Mouse (Mus musculus) v-Abl transformed pro-B cells (cell line): ENCODE measurements around the gene Gm49027.
"Not testable (repeated sequence)": the region's sequence is repeated elsewhere in the genome, so short reads cannot be mapped to it uniquely, and the experiment has no call there.

Experiments
- in situ Hi-C, 2 experiments: fragments of 400-800 bp; cut with MboI; formaldehyde crosslinking; loops; one replicate each; pipeline ENCODE4 v1.15.1; 2025; ENCODE audit not compliant: unreplicated experiment in 2 of 2

Gm49027 gene

GRCm38 (mm10) chr5:123525281-123525680, at the start of gene Gm49027:
Gm49027 (minus strand) TSS chr5:123525488.
- in situ Hi-C loops, result no loop called here

DNA sequence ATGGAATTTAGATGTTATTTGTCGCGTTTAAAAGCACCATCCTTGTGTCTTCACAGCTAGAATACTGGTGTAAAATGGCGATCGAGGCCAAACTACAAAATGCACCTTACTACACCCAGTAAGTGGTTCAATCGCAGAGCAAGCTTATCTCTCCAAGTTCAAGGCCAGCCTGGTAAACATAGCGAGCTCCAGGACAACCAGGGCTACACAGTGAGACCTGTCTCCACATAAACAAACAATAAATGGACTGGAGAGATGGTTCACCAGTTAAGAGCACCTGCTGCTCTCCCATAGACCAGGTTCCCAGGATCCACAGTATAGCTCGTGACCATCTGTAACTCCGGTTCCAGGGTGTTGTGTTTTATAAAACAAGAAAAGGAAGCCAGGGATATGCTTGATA, 48.1 kb upstream of the Gm49027 start:
- in situ Hi-C loops, result no loop called here

- in situ Hi-C loops, result no loop called here
Measured at GRCm38 (mm10) chr5:123572357-123573186, 47.3 kb upstream of the Gm49027 start, which contains the start of gene Vps33a. Vps33a (minus strand) TSS chr5:123573038.

DNA sequence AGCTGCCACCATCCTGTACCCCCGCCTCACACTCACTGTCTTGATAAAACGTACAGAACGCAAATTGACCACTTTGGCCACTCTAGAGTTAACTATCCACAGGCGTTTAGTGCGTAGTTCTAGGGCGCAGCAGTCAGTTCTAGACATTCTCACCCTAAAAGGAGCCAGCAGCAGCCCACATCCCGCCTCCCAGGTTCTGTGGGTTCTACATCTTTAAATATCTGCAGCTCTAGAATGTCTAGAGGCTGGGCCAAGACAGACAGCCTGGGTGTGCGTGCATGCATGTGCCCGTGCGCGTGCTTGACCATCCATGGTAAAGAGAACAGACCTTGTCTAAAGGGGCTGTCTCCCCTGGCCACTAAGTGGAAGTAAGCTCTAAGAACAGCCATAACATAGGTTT, 35.8 kb upstream of the Gm49027 start:
- in situ Hi-C loops, result no loop called here

DNA sequence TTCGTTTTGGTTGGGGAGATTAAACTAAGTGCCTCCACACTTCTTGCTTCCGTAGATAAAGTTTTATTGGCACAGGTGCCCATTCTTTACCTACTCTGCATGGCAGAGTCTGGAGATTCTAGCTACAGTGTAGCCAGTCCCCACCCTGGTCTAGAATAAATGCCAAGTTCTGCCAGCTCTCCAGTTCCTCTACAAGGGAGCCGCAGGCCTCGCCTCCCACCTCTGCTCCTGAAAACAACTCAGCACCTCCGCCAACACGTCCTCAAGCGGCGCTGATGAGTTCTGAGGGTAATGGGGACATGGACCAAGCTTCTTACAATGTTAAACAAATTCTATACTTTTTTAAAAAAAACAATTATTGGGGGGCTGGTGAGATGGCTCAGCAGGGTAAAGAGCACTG, 34.3 kb upstream of the Gm49027 start:
- in situ Hi-C loops, result no loop called here

- in situ Hi-C loops, result no loop called here
Measured at GRCm38 (mm10) chr5:123556451-123556850, 31.2 kb upstream of the Gm49027 start.

DNA sequence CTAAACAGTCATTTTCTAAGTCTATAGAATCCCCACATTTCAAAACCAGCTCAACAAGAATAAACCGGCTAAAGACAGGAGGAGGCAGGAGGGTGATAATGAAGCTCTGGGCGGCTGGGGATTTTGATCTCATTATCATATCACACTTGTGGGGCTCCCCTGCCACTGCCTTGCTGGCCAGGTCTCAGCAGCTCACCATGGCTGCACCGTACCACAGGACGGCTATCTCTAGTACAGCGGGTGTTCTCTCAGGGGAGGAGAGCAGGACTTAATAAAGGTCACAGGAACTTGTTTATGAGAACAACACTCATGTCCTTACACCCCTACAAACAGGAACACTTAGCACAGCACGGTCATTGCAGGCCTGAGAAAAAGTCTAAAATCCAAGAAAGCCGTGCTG, 30.4 kb upstream of the Gm49027 start:
- in situ Hi-C loops, result no loop called here

GRCm38 (mm10) chr5:123533801-123534200, 8.5 kb upstream of the Gm49027 start:
- in situ Hi-C loops, result no loop called here

DNA sequence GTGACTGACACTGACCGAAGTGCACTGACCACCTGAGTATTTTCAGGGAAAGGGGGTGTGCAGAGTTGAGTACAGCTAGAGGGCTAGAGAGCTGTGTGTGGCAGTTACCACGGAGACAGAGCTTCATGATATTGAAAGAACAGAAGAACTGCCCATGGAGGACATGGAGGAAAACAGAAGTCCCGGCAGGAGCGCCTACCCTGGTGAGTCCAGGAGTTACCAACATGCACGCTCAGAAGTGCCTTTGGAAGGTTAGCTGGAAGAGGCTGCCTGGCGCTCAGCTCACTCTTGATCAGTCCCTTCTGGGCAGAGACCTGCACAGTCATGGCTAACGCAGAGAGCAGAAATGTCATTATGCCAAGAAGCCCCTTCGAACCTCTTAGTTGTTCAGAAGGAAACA, 4.8 kb upstream of the Gm49027 start:
- in situ Hi-C loops, result no loop called here

DNA sequence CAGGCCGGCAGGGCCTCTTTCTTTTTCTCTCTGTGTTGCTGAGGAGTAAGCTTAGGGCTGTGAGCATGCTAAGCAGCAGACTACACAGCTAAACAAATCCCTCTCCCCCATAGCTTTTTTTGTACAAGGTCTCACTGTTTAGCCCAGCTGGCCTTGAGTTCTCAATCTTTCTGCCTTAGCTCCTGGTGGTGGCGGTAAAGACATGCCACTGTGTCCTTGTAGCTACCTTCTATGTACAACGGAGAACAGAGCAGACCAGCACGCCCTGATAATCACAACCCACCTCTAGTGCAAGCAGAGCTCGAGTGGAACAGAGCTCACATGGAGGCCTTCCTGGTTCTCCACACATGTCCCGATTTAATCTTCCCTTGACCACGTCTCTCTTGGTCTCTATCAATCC, 3.4 kb upstream of the Gm49027 start:
- in situ Hi-C loops, result no loop called here

DNA sequence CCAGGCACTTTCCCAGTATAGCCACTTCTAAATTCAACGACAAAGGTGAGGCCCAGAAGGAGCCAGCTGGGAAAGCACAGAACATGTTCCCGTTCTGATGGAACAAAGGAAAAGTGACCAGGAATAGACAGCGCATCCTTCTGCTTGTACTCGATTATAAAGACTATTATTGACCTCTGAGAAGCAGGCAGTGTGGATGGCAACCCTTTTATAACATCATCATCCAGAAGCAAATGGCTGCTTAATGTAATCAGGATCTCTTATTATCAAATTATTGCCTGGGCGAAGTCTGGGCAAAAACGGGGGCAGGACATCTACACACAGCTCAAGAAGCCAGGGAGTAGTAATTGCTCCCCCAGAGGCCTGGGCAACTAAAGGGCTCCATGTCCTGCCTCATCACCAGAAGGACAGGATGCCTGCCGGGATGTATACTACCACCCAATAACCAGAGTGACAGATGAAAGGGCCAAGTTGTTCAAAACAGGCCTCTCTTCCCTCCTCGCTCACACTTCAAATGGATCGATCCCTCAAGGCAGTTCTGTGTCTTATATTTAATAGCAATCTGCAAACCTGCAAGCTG, 718 bp upstream of the Gm49027 start:
- in situ Hi-C loops, result no loop called here

GRCm38 (mm10) chr5:123524393-123524750, 916 bp downstream of the Gm49027 start:
- in situ Hi-C loops, result no loop called here

DNA sequence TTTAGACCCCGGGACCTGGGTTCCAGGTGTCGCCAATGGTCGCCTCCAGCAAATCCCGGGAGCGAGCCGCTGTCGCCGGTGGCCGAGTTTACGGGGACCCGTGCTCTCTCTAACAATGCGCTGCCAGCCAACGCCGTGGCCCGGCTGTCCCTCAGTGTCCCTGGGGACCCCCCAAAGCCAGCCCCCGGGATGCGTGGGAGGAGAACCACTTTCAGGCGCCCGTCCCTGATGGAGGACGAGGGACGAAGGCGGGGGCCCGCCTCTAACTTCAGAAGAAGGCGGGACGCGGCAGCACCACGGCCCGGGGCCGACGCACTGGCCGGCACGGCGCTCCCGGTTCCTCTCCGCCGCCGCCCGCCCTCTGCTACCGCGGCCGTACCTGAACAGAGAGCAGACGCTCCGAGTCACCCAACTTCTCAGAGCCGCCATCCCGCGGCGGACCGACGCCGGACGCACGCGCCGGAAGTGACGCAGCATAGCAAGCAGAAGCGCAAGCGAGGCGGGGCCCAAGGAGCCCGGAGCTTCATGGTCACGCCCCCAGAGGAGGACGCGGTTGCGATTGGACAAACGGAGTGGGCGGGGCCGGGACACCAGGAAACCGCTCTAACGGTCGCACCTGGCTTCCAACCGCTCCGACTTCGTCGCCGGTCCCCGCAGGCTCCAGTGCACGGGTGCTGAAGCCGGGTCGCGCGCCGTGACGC, 1.4 kb downstream of the Gm49027 start, which contains the start of gene Diablo:
Gene Diablo (minus strand): TSS at position 485 of the 701 bp plus-strand sequence.
- in situ Hi-C loops, result no loop called here

DNA sequence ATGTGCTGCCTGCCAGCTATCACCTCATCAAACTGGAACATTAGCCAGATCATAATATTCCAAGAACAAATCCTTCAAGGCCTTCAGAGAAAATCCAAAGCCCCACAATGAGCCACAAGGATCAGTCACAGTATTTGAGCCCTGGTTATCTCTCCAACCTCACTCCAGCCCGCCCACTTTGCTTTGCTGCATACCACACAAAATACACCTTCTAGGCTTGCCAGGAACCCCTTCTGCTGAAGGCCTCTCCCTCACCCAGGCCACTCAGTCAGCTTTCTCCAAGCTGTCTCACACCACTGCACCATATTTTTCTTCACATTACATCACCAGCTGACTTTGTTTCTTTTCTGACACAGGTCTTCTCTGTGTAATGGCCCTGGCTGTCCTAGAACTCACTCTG, 3.1 kb downstream of the Gm49027 start:
- in situ Hi-C loops, result no loop called here

GRCm38 (mm10) chr5:123521621-123522020, 3.7 kb downstream of the Gm49027 start:
- in situ Hi-C loops, result no loop called here

- in situ Hi-C loops, result no loop called here
Measured at GRCm38 (mm10) chr5:123520666-123521065, 4.6 kb downstream of the Gm49027 start.

- in situ Hi-C loops, result no loop called here
Measured at GRCm38 (mm10) chr5:123514871-123515270, 10.4 kb downstream of the Gm49027 start.

GRCm38 (mm10) chr5:123512102-123512501, 13.2 kb downstream of the Gm49027 start:
- in situ Hi-C loops, result no loop called here

DNA sequence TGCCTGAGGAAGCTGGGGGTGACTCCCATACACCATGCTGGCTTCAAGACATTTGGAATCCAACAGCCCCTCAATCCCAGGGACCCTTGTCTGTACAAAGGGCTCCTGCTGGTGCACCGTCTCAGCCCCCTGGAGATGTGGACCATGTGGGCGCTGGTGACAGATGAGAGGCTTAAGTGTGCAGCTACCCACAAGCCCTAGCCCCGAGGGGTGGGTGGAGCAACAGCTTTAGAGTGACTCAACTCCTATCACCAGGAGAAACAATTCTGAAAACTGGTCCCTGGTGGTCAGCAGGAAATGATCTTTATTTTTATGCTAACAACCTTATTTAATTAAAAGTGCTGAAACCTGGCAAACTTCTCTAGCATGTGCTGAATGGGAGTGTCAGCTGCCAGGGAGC, 13.9 kb downstream of the Gm49027 start:
- in situ Hi-C loops, result not testable (repeated sequence)

DNA sequence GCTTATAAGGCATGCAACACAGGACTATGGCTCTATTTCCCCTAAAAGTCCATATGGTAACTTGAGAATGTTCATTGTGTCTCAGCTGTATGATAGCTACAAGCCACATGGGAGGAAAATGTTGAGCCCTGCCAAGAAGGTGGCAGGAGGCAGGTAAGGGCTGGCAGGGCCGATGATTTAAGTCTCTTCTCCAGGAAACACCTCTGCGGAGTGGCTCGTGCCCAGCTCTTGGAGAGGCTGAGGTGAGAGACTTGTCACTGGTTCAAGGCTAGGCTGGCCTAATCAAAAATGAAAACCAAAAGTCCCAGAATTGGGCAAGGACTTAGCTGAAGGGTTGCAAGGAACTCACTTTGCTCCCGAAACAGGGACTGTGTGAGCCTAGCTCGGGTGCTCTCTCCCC, 15.1 kb downstream of the Gm49027 start, which contains the start of gene B3gnt4:
Gene B3gnt4 (plus strand): TSS at position 301 of the 400 bp plus-strand sequence.
- in situ Hi-C loops, result no loop called here

DNA sequence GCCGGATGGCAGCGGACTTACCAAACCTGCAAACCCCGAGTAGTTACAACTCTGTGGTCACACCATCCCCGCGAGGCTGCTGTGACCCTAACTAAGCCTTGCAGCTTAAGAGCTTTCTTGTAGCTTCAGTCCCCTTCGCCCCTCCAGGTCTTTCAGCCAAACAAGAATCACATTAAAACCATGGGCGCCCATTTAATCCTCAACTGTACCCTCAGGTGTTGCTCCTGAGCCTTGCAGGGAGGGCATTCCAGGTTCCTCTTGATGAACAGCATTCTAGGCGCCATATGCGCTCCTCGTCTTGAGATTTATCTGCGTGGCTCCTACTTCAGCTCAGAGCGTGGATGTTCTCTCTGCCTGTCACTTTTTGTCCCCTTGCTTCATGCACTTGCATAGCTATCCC, 16.4 kb downstream of the Gm49027 start:
- in situ Hi-C loops, result no loop called here
